Mouse (Mus musculus) stomach, embryonic 14.5 days (tissue): ENCODE results near the gene Fez2. TPM values are rescaled to one million over a fixed set of nuclear protein-coding genes. Genes with fewer than 3 reads are reported as not detected.

ENCODE experiments used
- ATAC-seq: fragments of 200-750 bp; cut with Nextera tagmentation; 2 replicates; pipeline ENCODE4 v1.8.0; 2017; ENCODE audit warnings: low read depth, moderate TSS enrichment; ENCODE audit not compliant: insufficient number of reproducible peaks, insufficient read depth, low FRiP score
- H3K27ac ChIP-seq: fragments of 300-500 bp; sonication (generic); 2 replicates; pipeline ENCODE4 v1.5.1; 2014; ENCODE audit warnings: mild to moderate bottlenecking, low read length, moderate library complexity, mixed read lengths
- H3K27me3 ChIP-seq: fragments of 300-500 bp; sonication (generic); 2 replicates; pipeline ENCODE4 v1.6.1; 2014; ENCODE audit warnings: low read length, control low read depth, mixed read lengths; ENCODE audit not compliant: control insufficient read depth, insufficient read depth
- H3K36me3 ChIP-seq: fragments of 300-500 bp; sonication (generic); 2 replicates; pipeline ENCODE4 v1.6.1; 2014; ENCODE audit warnings: mild to moderate bottlenecking, control low read depth, low read length, moderate library complexity, mixed read lengths; ENCODE audit not compliant: control insufficient read depth, insufficient read depth
- H3K4me1 ChIP-seq: fragments of 300-500 bp; sonication (generic); 2 replicates; pipeline ENCODE4 v1.6.1; 2014; ENCODE audit warnings: low read length, control low read depth, mixed read lengths; ENCODE audit not compliant: control insufficient read depth, insufficient read depth
- H3K4me2 ChIP-seq: fragments of 300-500 bp; sonication (generic); replicated peaks from 2 replicates; pipeline ENCODE4 v1.6.1; 2014; ENCODE audit warnings: low read depth, low read length, control low read depth
- H3K4me3 ChIP-seq: fragments of 300-500 bp; sonication (generic); 2 replicates; pipeline ENCODE4 v1.5.1; 2014; ENCODE audit warnings: low read depth, low read length, control low read depth
- H3K9ac ChIP-seq: fragments of 300-500 bp; sonication (generic); replicated peaks from 2 replicates; pipeline ENCODE4 v1.6.1; 2014; ENCODE audit warnings: low read depth, mild to moderate bottlenecking, control low read depth, low read length, moderate library complexity, mixed read lengths
- H3K9me3 ChIP-seq: fragments of 300-500 bp; sonication (generic); 2 replicates; pipeline ENCODE4 v1.6.1; 2016; ENCODE audit warnings: low read depth, low read length, control low read depth; ENCODE audit not compliant: control insufficient read depth
- WGBS: fragments of 180-500 bp; shearing (Covaris S2); extraction: QIAGEN DNeasy Blood & Tissue Kit; methylation state at CpG from one replicate; pipeline ENCODE4 v1.1.7; 2014; 5-methylcytosine and 5-hydroxymethylcytosine counted together
- polyA plus RNA-seq: library from polyadenylated mRNA; unstranded; fragments of >200 nt; fragmentation: Nextera tagmentation; extraction: Ambion mirVana; gene quantifications from 2 replicates; pipeline ENCODE4 v1.2.1, GENCODE M21; 2014

Gene Fez2
- polyA plus RNA-seq, 1 experiment from 2014 or later: 45.1 TPM

DNA sequence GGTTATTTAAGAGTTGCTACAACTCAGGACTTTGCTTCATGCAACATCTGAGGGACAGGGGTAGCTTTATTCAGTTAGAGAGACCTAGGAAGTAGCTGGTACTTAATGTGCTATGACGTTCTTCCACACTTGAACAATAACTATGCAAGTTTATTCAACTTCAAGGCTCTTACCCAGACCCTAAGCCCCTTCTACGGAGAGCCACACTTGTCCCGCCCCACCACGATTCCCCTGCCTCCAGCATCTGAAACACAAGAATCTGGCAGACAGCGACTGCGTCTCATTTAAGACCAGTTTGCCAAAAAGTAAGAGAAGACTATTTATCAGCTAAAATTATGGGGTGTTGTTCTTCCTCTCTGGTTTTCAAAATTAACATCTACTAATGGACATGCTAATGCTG lies 33.9 kb upstream of the Fez2 start:
- Histone ChIP-seq H3K9ac (no peak overlapping the region), H3K27me3 (no peaks in the 10 kb centered on the region), H3K4me1 (no peaks in the 10 kb centered on the region), H3K9me3 (no peaks in the 10 kb centered on the region), H3K36me3 (no peaks in the 10 kb centered on the region), H3K27ac (no peak overlapping the region), H3K4me2 (no peak overlapping the region), H3K4me3 (no peak overlapping the region)
- ATAC-seq: no peak
- 76% methylated on average over 6 of the region's 6 CpGs for WGBS

- H3K9ac ChIP-seq: no peak overlapping the region
- H3K36me3 ChIP-seq: no peaks in the 10 kb centered on the region
- no peaks in the 10 kb centered on the region for H3K27me3 ChIP-seq
- no peak for ATAC-seq
- H3K9me3 ChIP-seq: no peaks in the 10 kb centered on the region
- no peak overlapping the region for H3K4me3 ChIP-seq
- H3K27ac ChIP-seq: no peak overlapping the region
- 50% methylated on average over 7 of the region's 7 CpGs for WGBS
- H3K4me2 ChIP-seq: no peak overlapping the region
- no peaks in the 10 kb centered on the region for H3K4me1 ChIP-seq
Observed at GRCm38 (mm10) chr17:78451332-78451793, 33.4 kb upstream of the Fez2 start.

- H3K27me3 ChIP-seq: no peaks in the 10 kb centered on the region
- no peak for ATAC-seq
- H3K9ac ChIP-seq: no peak overlapping the region
- no peaks in the 10 kb centered on the region for H3K4me1 ChIP-seq
- 36% methylated on average over 13 of the region's 13 CpGs for WGBS
- H3K4me3 ChIP-seq: no peak overlapping the region
- no peak overlapping the region for H3K27ac ChIP-seq
- H3K36me3 ChIP-seq: no peaks in the 10 kb centered on the region
- H3K4me2 ChIP-seq: no peak overlapping the region
- H3K9me3 ChIP-seq: no peaks in the 10 kb centered on the region
Observed at GRCm38 (mm10) chr17:78449635-78450197, 31.8 kb upstream of the Fez2 start.

DNA sequence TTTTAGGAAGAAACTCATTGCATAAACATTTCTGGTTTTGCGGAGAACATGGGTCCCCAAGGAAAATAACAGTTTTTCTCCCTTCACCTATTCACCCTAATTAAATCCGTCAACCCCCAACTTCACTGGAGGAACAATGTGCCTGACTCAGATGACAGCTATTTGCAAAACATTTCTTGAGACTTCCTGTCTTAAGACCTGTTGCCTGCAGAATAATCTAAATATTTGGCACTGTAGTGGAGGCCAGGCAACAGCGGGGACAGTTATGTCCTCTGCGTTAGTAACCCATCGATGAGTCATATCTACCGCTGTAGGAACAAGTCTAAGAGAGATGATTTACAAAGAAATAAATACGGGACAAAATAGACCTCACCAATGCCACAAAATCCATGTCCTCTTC lies 26.9 kb upstream of the Fez2 start:
- Histone ChIP-seq H3K4me3 (no peak overlapping the region), H3K27ac (no peak overlapping the region), H3K36me3 (no peaks in the 10 kb centered on the region), H3K27me3 (no peaks in the 10 kb centered on the region), H3K4me1 (no peaks in the 10 kb centered on the region), H3K9me3 (no peaks in the 10 kb centered on the region), H3K4me2 (no peak overlapping the region), H3K9ac (no peak overlapping the region)
- 44% methylated on average over 7 of the region's 7 CpGs for WGBS
- no peak for ATAC-seq

DNA sequence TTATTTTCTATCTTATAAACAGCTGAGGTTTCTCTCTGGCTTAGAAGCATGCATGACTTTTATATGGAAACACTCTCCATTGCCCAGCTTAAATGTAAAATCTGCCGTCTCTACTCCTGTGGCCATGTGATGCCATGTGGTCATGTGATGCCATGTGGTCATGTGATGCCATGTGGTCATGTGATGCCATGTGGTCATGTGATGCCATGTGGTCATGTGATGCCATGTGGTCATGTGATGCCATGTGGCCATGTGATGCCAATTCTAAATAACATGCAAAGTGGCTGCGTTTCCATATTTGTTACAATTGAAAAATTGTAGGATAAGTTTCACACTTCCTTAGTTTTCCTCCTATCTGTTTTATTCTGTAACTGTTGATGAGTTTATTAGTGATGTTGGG lies 22.8 kb upstream of the Fez2 start:
- no peaks in the 10 kb centered on the region for H3K9me3 ChIP-seq
- no peaks in the 10 kb centered on the region for H3K4me1 ChIP-seq
- no peak overlapping the region for H3K4me2 ChIP-seq
- no peak overlapping the region for H3K9ac ChIP-seq
- 89% methylated on average over 2 of the region's 2 CpGs for WGBS
- no peak overlapping the region for H3K27ac ChIP-seq
- no peaks in the 10 kb centered on the region for H3K36me3 ChIP-seq
- ATAC-seq: no peak
- no peaks in the 10 kb centered on the region for H3K27me3 ChIP-seq
- no peak overlapping the region for H3K4me3 ChIP-seq

GRCm38 (mm10) chr17:78437161-78437560 lies 19.2 kb upstream of the Fez2 start:
- WGBS: 92% methylated on average over 4 of the region's 4 CpGs
- no peak overlapping the region for H3K27ac ChIP-seq
- no peaks in the 10 kb centered on the region for H3K4me1 ChIP-seq
- no peaks in the 10 kb centered on the region for H3K27me3 ChIP-seq
- H3K9ac ChIP-seq: no peak overlapping the region
- H3K4me3 ChIP-seq: no peak overlapping the region
- ATAC-seq: no peak
- H3K4me2 ChIP-seq: no peak overlapping the region
- H3K9me3 ChIP-seq: no peaks in the 10 kb centered on the region
- H3K36me3 ChIP-seq: no peaks in the 10 kb centered on the region

DNA sequence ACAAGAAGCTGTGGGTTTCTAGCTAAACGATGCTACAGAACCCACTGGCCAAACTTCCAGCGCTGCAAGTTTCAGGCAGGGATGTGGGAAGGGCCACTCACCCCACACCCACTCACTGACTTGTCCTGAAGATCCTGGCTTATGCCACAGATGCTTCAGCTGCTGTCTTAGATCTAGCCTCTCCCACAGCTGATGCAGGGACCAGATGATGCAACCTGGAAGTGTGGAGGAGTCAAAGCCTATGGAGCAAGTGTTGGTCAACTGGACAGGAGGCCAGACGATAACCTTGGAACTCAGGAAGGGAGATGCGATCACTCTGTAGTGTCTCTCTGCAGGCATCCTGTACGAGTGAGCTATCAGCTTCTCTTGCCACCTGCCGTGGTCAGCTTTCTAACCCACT lies 17.7 kb upstream of the Fez2 start:
- no peaks in the 10 kb centered on the region for H3K9me3 ChIP-seq
- H3K27ac ChIP-seq: no peak overlapping the region
- 81% methylated on average over 6 of the region's 6 CpGs for WGBS
- H3K36me3 ChIP-seq: no peaks in the 10 kb centered on the region
- no peaks in the 10 kb centered on the region for H3K4me1 ChIP-seq
- no peaks in the 10 kb centered on the region for H3K27me3 ChIP-seq
- H3K4me2 ChIP-seq: no peak overlapping the region
- no peak overlapping the region for H3K4me3 ChIP-seq
- ATAC-seq: no peak
- H3K9ac ChIP-seq: no peak overlapping the region

DNA sequence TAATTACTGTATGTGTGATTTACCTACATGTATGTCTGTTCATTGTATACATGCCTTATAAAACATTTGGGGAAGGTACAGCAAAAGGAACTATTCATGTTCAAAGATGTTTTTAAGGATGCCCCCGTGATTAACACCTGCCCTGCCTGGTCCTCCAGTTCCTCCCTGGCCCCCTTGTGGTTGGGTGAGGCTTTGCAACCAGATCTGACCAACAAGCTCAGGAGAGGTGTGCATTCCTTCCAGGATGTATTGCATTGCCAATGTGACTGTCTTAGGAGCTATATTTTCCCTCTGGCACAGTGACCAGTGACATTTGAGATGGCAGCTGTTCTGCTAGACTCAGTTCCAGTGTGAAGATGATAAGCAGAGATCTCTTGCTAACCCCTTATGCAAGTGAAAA lies 16.8 kb upstream of the Fez2 start:
- H3K27ac ChIP-seq: no peak overlapping the region
- H3K4me1 ChIP-seq: no peaks in the 10 kb centered on the region
- no peaks in the 10 kb centered on the region for H3K9me3 ChIP-seq
- no peak overlapping the region for H3K9ac ChIP-seq
- 52% methylated on average over 1 of the region's 1 CpGs for WGBS
- no peak overlapping the region for H3K4me3 ChIP-seq
- H3K27me3 ChIP-seq: no peaks in the 10 kb centered on the region
- H3K36me3 ChIP-seq: no peaks in the 10 kb centered on the region
- no peak overlapping the region for H3K4me2 ChIP-seq
- ATAC-seq: no peak

GRCm38 (mm10) chr17:78430374-78430773 lies 12.4 kb upstream of the Fez2 start:
- H3K9me3 ChIP-seq: no peaks in the 10 kb centered on the region
- ATAC-seq: no peak
- WGBS: 74% methylated on average over 8 of the region's 8 CpGs

More at GRCm38 (mm10) chr17:78430374-78430773, 12.4 kb upstream of the Fez2 start:
- no peak overlapping the region for H3K4me3 ChIP-seq
- H3K9ac ChIP-seq: no peak overlapping the region
- H3K36me3 ChIP-seq: no peaks in the 10 kb centered on the region
- H3K27ac ChIP-seq: no peak overlapping the region
- H3K4me1 ChIP-seq: no peaks in the 10 kb centered on the region
- H3K27me3 ChIP-seq: no peaks in the 10 kb centered on the region
- no peak overlapping the region for H3K4me2 ChIP-seq
